Mouse (Mus musculus) embryo, embryonic 11.5 days (tissue): ENCODE data around the gene Peli3.
A peak's percentile ranks its signal among the peaks of the same experiment; 100 is the strongest.

Experiments
- DNase-seq: peaks from one replicate; pipeline ENCODE4 v3.0.0-alpha.2; 2012; ENCODE audit warnings: low read depth, low spot score

Gene Peli3

DNA sequence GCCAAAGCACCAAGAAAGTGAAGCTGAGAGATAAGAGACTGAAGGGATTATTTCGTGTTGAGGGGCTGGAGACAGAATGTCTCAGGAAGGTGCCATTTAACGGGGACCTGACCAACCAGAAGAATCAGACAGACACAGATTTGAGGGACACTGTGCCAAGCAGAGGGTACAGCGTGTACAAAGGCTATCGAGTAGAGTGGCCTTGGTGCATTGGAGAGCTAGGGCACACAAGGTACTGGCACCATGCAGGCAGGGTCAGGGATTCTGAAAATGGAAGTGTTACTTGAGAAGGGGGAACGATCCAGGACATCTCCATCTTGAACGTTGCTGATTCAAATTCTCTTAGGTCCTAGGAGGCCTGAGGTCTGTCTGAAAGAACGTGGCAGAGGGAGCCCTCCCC is 33.6 kb downstream of the Peli3 start:
- no peak for DNase-seq

DNA sequence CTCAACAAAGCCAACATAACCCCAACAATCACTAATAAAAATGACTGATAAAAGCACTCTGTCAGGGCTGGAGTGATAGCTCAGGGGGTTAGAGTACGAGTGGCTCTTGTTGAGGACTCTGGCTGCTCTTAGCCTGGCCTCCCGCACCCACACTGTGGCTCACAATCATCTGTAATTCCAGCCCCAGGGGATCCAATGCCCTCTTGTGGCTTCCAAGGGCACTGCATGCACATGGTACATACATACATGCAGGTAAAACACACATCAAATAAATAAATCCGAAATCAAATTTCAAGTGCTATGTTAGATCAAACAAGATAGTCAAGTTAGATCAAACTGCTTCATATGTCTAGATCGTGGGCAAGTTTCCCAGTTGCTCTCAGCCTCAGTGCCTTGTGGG is 34.8 kb downstream of the Peli3 start:
- DNase-seq: no peak

DNA sequence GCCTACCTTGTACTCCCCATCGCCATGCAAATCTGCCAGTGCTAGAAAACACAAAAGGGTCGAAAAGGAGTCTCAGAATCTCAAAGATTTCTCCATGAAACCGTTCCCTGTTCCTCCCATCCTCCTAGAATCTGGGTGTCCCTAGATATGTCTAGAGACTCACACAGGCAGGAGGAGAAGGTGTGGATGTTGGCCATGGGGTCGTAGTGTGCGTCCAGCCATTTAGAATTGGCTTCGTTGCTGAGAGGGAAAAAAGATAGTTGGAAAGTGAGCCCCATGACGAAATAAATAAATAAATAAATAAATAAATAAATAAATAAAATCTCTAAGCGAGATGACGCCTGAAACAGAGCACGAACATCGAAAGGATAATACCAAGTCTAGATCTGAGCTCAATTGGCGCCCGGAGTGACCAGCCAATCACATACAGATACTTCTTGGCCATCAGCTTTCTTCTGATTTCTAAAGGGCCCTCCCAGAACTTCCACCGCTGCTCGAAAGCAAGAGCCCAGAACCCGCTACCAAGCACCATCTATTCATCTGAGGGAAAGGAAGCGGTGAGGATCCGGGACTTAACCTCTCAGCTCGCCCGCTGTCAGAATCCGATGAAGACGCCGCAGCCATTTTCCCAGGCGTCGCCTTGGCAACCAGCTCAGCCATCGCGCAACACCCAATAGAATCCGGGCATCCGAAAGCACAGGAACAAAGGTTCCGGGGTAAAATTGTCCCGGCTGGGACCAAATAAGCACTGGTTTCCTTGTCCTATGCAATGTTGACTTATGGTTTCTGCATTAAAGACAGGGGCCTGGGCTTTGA is 36.7 kb downstream of the Peli3 start, which contains the start of gene Bbs1:
Bbs1 (minus strand) TSS at position 650 of the 816 bp plus-strand sequence.
- DNase-seq: peak; percentile 72

GRCm38 (mm10) chr19:4899888-4900287 is 43.0 kb downstream of the Peli3 start:
- DNase-seq: no peak

DNA sequence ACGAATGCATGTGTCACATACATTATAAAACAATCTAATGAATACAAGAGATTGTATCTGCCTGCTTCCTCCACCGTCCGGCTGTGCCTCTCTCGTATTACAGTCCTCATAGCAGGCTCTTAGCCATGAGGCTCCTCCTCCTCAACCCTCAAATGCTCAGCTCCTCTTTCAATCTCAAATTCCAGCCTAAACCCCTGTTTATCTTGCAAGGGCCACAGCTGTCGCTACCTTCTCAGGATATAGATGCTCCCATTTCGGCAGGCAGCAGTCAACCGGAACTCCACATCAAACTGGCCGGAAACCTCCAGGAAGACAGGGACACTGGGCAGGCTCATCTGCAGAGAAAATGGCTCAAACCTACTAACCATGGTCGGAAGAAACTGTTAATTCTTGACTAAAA is 44.0 kb downstream of the Peli3 start:
- no peak for DNase-seq

- DNase-seq: no peak
These were observed 46.0 kb downstream of the Peli3 start for GRCm38 (mm10) chr19:4896780-4897520.

DNA sequence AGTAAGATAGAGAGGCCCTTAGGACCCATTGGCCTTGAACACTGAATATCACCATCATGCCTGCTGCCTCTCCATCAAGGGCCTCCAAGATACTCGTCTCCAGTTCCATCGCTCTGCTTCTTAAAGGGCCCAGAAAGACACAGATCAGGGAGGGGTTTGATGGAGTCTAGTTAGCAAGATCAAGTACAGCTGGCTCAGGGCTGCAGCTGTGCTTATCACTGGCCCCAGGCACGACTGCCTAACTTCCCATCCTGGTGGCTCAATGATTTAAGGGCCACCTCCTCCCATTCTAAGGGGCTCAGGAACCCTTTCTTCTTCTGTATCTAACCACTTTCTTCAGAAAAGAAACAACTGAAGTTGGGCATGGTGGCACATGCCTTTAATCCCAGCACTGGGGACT is 51.1 kb downstream of the Peli3 start:
- DNase-seq: no peak

DNA sequence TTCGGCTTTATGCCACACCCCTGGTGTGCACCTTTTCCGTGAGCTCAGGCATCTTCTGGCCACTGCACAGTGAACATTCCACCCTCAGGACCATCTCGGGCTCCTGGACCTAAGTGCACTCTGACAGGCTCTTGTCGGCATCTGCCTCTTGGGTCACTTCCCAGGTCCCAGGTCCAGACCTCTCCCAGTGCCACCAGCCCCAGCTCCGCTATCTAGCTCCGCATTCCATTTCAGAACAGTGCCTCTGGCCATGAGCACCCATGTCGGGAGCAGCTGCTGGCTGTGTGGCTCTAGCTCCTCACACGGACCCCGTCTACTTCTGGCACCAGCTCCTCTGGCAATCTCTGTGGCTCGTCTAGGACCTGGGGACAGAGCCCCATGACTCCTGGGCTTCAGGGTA is 53.1 kb downstream of the Peli3 start:
- no peak for DNase-seq

- no peak for DNase-seq
These were observed 59.0 kb downstream of the Peli3 start for GRCm38 (mm10) chr19:4883961-4884360.
